Mouse (Mus musculus): ENCODE data around the gene Hist2h2aa2. TPM values are rescaled to one million over a fixed set of nuclear protein-coding genes. Genes with fewer than 3 reads are reported as not detected.
"Not testable (repeated sequence)": the region's sequence is repeated elsewhere in the genome, so short reads cannot be mapped to it uniquely, and the experiment has no call there.

Gene Hist2h2aa2
- 663 and 777 TPM in 2 replicates for total RNA-seq (2014; rRNA removed)
- 385 and 570 TPM in 2 replicates for polyA plus RNA-seq (2012; rRNA removed)

DNA sequence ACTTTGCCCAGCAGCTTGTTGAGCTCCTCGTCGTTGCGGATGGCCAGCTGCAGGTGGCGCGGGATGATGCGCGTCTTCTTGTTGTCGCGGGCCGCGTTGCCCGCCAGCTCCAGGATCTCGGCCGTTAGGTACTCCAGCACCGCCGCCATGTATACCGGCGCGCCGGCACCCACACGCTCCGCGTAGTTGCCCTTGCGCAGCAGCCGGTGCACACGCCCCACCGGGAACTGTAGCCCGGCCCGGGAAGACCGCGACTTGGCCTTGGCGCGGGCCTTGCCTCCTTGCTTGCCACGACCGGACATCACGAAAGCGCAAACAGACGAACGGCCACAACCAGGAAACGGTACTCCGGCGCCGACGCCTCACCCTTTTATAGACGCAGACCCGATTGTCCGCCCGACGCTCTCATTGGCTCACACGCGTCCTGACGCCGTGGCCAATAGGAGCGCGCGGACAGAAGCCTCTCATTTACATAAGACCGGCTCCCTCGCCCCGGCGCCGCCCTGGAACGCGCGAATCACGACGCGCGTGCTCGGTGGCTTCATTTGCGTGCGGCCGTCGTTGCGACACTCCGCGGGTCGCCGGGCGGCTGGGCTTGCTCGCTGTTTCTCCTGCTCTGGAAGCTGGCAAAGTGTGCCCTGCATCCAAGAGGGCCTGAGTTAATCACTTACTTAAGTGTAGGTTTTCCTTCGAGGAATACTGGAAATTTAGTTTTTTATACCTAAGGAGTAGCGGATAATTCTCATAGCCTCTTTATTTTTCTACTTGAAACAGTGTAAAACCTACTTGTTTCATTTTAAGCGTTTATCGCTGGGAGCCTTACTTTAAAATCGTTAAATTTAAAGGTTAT lies at the start of gene Hist2h2aa2:
Hist2h2aa2 (minus strand) TSS at position 328 of the 850 bp plus-strand sequence.
- Histone ChIP-seq H3K4me1 (ENCODE audit: control insufficient read depth, insufficient read depth, low read length) (peaks cover 12% of the 10 kb centered on the region), H3K27ac (replicated peaks; ENCODE audit: insufficient read depth, low read depth, low read length) (peak within 1 kb of the TSS; percentile 87), H3K9ac (ENCODE audit: low read depth, low read length) (peak within 1 kb of the TSS; percentile 88), H3K4me3 (ENCODE audit: insufficient read depth, low read depth, low read length) (peak within 1 kb of the TSS; percentile 83)
- WGBS: 3% methylated on average over 42 of the region's 85 CpGs
- H3K79me2 ChIP-seq (ENCODE audit: control insufficient read depth, insufficient read depth, low read length); H3K36me3 ChIP-seq (ENCODE audit: control insufficient read depth, insufficient read depth, low read length); H3K27me3 ChIP-seq (ENCODE audit: control insufficient read depth, insufficient read depth, low read length): not testable (repeated sequence)
- DNase-seq (ENCODE audit: extremely low read depth, low read depth, low spot score): peak; percentile 74

DNA sequence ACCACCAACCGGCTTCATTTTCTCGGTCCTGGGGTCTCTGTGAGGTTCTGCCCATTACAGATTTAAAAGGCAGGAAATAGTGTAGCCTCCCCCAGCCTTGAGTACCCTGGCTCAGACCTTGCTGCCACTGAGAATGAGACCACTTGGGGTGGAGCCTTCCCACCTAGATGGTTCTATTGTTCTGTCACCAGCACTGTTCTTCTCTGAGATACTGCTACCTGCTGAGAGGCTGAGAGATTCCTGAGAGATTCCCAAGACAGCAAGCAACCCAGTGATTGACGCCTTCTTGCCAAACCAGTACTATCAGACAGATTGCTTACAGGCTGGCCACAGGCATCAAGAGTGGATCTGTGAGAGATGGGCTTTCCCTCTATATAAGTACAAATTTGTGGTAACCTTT lies 49.1 kb upstream of the Hist2h2aa2 start:
- no peak for DNase-seq (ENCODE audit: extremely low read depth, low read depth, low spot score)

DNA sequence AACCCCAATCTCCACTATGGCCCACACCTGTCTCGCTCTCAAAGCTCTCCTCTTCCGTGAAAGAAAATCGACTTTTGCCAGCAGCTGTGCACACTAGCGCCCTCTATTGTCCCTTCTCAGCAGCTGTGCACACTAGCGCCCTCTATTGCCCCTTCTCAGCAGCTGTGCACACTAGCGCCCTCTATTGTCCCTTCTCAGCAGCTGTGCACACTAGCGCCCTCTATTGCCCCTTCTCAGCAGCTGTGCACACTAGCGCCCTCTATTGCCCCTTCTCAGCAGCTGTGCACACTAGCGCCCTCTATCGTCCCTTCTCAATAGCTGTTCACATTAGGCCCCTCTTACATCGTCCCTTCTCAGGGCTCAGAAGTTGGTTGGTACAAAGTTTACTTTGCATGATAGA lies 47.3 kb upstream of the Hist2h2aa2 start:
- not testable (repeated sequence) for H3K36me3 ChIP-seq (ENCODE audit: control insufficient read depth, insufficient read depth, low read length); H3K27ac ChIP-seq (replicated peaks; ENCODE audit: insufficient read depth, low read depth, low read length); H3K27me3 ChIP-seq (ENCODE audit: control insufficient read depth, insufficient read depth, low read length); DNase-seq (ENCODE audit: extremely low read depth, low read depth, low spot score); H3K79me2 ChIP-seq (ENCODE audit: control insufficient read depth, insufficient read depth, low read length); H3K9ac ChIP-seq (ENCODE audit: low read depth, low read length); H3K4me3 ChIP-seq (ENCODE audit: insufficient read depth, low read depth, low read length); H3K4me1 ChIP-seq (ENCODE audit: control insufficient read depth, insufficient read depth, low read length)
- WGBS: 90% methylated on average over 11 of the region's 11 CpGs
- peak; percentile 69 for TF ChIP-seq CTCF (IDR thresholded peaks at IDR 0.05; ENCODE audit: low read depth, low read length)

More for the DNA sequence above, 49.1 kb upstream of the Hist2h2aa2 start:
- H3K27ac ChIP-seq (replicated peaks; ENCODE audit: insufficient read depth, low read depth, low read length): no peak overlapping the region
- H3K27me3 ChIP-seq (ENCODE audit: control insufficient read depth, insufficient read depth, low read length): no peaks in the 10 kb centered on the region
- WGBS: 80% methylated on average over 3 of the region's 3 CpGs
- no peak for TF ChIP-seq CTCF (IDR thresholded peaks at IDR 0.05; ENCODE audit: low read depth, low read length)
- TF ChIP-seq POLR2A (IDR thresholded peaks at IDR 0.05; ENCODE audit: extremely low read depth, insufficient read depth, low read length): no peak
- no peak overlapping the region for H3K4me3 ChIP-seq (ENCODE audit: insufficient read depth, low read depth, low read length)
- no peaks in the 10 kb centered on the region for H3K36me3 ChIP-seq (ENCODE audit: control insufficient read depth, insufficient read depth, low read length)
- no peak overlapping the region for H3K9ac ChIP-seq (ENCODE audit: low read depth, low read length)
- no peaks in the 10 kb centered on the region for H3K79me2 ChIP-seq (ENCODE audit: control insufficient read depth, insufficient read depth, low read length)
- no peaks in the 10 kb centered on the region for H3K4me1 ChIP-seq (ENCODE audit: control insufficient read depth, insufficient read depth, low read length)

GRCm38 (mm10) chr3:96284457-96284856 lies 44.4 kb upstream of the Hist2h2aa2 start:
- peaks cover 5% of the 10 kb centered on the region for H3K27me3 ChIP-seq (ENCODE audit: control insufficient read depth, insufficient read depth, low read length)
- no peaks in the 10 kb centered on the region for H3K36me3 ChIP-seq (ENCODE audit: control insufficient read depth, insufficient read depth, low read length)
- TF ChIP-seq CTCF (IDR thresholded peaks at IDR 0.05; ENCODE audit: low read depth, low read length) (no peak), POLR2A (IDR thresholded peaks at IDR 0.05; ENCODE audit: extremely low read depth, insufficient read depth, low read length) (no peak)
- H3K9ac ChIP-seq (ENCODE audit: low read depth, low read length): no peak overlapping the region
- 28% methylated on average over 4 of the region's 4 CpGs for WGBS
- H3K79me2 ChIP-seq (ENCODE audit: control insufficient read depth, insufficient read depth, low read length): no peaks in the 10 kb centered on the region
- H3K4me3 ChIP-seq (ENCODE audit: insufficient read depth, low read depth, low read length): no peak overlapping the region
- DNase-seq (ENCODE audit: extremely low read depth, low read depth, low spot score): no peak
- H3K27ac ChIP-seq (replicated peaks; ENCODE audit: insufficient read depth, low read depth, low read length): no peak overlapping the region
- no peaks in the 10 kb centered on the region for H3K4me1 ChIP-seq (ENCODE audit: control insufficient read depth, insufficient read depth, low read length)

DNA sequence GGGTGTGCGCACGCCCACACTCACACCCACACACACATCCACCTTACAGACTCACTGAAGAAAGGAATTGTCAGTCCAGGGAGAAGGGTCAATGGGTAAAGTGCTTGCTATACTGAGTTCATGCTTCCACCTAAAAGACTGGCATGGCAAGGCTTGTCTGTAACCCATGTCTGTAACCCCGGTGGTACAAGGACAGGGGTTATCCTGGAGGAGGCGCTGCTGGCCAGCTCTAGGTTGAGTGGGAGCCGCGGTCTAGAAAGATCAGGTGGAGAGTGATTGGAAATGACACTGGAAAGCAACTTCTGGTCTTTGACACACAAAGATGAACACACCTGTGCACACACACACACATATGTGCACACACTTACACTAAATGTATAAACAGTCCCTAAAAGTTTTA lies 40.6 kb upstream of the Hist2h2aa2 start:
- DNase-seq (ENCODE audit: extremely low read depth, low read depth, low spot score): no peak
- Histone ChIP-seq H3K36me3 (ENCODE audit: control insufficient read depth, insufficient read depth, low read length) (no peaks in the 10 kb centered on the region), H3K9ac (ENCODE audit: low read depth, low read length) (no peak overlapping the region), H3K27ac (replicated peaks; ENCODE audit: insufficient read depth, low read depth, low read length) (no peak overlapping the region), H3K27me3 (ENCODE audit: control insufficient read depth, insufficient read depth, low read length) (peaks cover 5% of the 10 kb centered on the region), H3K4me1 (ENCODE audit: control insufficient read depth, insufficient read depth, low read length) (no peaks in the 10 kb centered on the region), H3K4me3 (ENCODE audit: insufficient read depth, low read depth, low read length) (no peak overlapping the region), H3K79me2 (ENCODE audit: control insufficient read depth, insufficient read depth, low read length) (no peaks in the 10 kb centered on the region)
- TF ChIP-seq POLR2A (IDR thresholded peaks at IDR 0.05; ENCODE audit: extremely low read depth, insufficient read depth, low read length) (no peak), CTCF (IDR thresholded peaks at IDR 0.05; ENCODE audit: low read depth, low read length) (no peak)
- WGBS: 76% methylated on average over 6 of the region's 6 CpGs
